Mouse (Mus musculus) stomach, postnatal 0 days (tissue): ENCODE measurements around the gene Gm10277.

ENCODE experiments used
- CTCF ChIP-seq: IDR thresholded peaks from 2 replicates; pipeline ENCODE4 v1.5.1; 2016; ENCODE audit warnings: antibody characterized with exemption, low read depth, mild to moderate bottlenecking, moderate library complexity
- EP300 ChIP-seq: optimal IDR thresholded peaks from 2 replicates; pipeline ENCODE3; 2016; ENCODE audit warnings: antibody characterized with exemption

- TF ChIP-seq EP300 (no peak), CTCF (no peak)
Measured at GRCm38 (mm10) chr11:77779240-77779639, 8.3 kb downstream of the Gm10277 start.
